Mouse (Mus musculus) gastrocnemius, adult 2 months (tissue): ENCODE data around the gene Gm8165. TPM values are rescaled to one million over a fixed set of nuclear protein-coding genes. Genes with fewer than 3 reads are reported as not detected.
"Not testable (repeated sequence)": the region's sequence is repeated elsewhere in the genome, so short reads cannot be mapped to it uniquely, and the experiment has no call there.

Experiments used
- DNase-seq: peaks from one replicate; pipeline ENCODE4 v3.0.0; 2022
- H3K27ac ChIP-seq: fragments of 200-600 bp; 2 replicates; pipeline ENCODE4 v1.8.1; 2022; ENCODE audit warnings: mild to moderate bottlenecking
- H3K4me3 ChIP-seq: fragments of 200-600 bp; 2 replicates; pipeline ENCODE4 v1.8.1; 2022; ENCODE audit warnings: mild to moderate bottlenecking, moderate library complexity
- intact Hi-C: fragments of 180-260 bp; cut with DNase I; formaldehyde crosslinking; loops from one replicate; pipeline ENCODE4 v1.15.1; 2025
- long read RNA-seq, 2 experiments: library from polyadenylated mRNA; stranded (forward); transcript quantifications; one replicate each; pipeline ENCODE4 v2.0.0; 2021
- total RNA-seq, 2 experiments: library from RNA; stranded (reverse); gene quantifications; 2 replicates each; pipeline ENCODE4 v1.2.3; 2021

Gene Gm8165
- not detected for total RNA-seq
- long read RNA-seq, experiment 1: 0 reads
- long read RNA-seq, experiment 2: 0 reads

DNA sequence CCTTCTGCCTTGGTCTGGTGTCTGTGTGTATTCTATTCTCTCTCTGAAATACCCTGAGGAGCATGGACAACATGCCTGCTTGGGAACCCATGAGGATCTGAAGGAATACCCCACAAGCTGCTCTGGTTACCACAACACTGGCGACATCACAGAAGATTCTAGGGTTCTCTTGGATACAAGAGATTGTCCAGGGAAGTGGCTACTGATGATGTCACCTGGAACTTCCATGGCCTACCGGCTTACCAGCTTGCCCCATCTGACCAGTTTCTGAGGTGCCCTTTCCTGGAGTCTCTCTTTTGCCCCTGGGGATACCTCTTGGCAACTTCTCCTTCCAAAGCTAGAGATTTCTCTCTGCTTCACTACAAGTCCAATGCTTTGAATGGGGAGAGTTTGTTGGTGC lies at the start of gene Gm8165:
Gm8165 (minus strand) TSS at position 101 of the 400 bp plus-strand sequence.
- H3K27ac ChIP-seq, H3K4me3 ChIP-seq, intact Hi-C loops, DNase-seq: not testable (repeated sequence)

DNA sequence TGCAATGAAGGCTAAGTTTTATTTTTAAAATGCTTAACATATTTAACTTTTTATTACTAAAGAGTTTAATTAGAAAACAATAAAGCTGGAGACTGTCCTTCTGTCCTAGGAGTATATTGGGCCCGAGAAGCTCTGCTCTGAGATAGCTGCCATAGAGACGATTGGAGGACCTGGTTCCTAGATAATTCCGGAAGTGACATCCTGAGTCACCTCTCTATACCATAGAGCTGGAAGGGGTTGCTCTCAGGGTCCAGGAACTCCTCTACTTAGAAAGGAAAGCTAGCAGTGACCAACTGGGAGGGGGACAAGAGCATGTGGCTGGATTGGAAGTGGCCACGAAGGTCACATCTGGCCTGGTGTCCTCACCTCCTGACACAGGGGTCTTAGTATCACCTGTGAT lies 20.6 kb upstream of the Gm8165 start, which contains the start of gene Gm7324:
Gm7324 (plus strand) TSS at position 208 of the 400 bp plus-strand sequence.
- intact Hi-C loops, H3K27ac ChIP-seq, DNase-seq: not testable (repeated sequence)

More for the DNA sequence above, 20.6 kb upstream of the Gm8165 start, which contains the start of gene Gm7324:
- H3K4me3 ChIP-seq: not testable (repeated sequence)

Other genes with a start within 250 kb of the Gm8165 start
- gene Gm5799, start 133.6 kb downstream of the Gm8165 start, total RNA-seq: not detected
- not detected for gene Gm17654, start 98.1 kb downstream of the Gm8165 start, total RNA-seq
- gene Gm10375, start 69.2 kb downstream of the Gm8165 start, total RNA-seq: not detected
- 1 to 10 TPM in 1 of 2 experiments, under 1 TPM in 1; 0.51 to 1.2 TPM for gene Gm7324, start 20.6 kb upstream of the Gm8165 start, total RNA-seq
- gene Gm16506, start 50.3 kb upstream of the Gm8165 start, total RNA-seq: not detected
- gene Gm6526, start 70.7 kb upstream of the Gm8165 start, total RNA-seq: not detected
- not detected for gene Gm8180, start 107.5 kb upstream of the Gm8165 start, total RNA-seq
- gene Ear1, start 198.3 kb upstream of the Gm8165 start, total RNA-seq: not detected
- gene Ear10, start 246.4 kb upstream of the Gm8165 start, total RNA-seq: not detected
- gene Gm8113, start 248.2 kb upstream of the Gm8165 start, total RNA-seq: under 1 TPM in 1 of 2 experiments, not detected in 1; 0.18 TPM